Mouse (Mus musculus): Measurements from ENCODE around the gene Clrn2.

DNA sequence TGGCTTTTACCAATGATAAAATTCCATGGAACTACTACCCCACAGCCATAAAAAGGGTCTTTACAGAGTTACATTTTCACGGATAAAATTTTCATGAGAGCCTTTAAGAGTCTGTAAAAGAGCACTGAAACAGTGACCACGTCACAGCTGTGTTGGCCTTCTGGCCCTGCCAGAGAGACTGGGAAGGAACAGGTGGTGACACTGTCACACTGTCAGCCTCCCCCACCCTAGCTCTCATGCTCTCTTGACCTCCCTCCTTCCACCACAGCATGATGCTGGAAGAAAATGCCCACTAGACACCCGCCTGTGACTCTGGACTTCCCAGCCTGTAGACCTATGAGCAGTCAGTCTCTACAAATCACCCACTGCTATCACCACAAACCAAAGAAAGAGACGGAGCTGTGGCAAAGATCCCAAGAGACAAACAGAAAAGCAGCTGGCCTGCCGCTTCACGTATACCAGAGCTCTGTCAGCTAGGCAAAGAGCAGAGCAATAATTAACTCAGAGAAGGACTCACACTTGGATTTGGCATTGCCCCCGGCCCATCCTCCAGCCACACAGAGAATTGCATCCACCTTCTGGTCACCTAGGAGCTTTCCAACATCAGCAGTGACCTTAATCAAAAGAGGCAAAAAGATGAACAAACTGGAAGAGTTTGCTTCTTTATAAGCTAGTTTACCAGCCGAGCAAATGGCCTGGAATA, 9.3 kb upstream of the Clrn2 start:
- TF ChIP-seq POLR2A (IDR thresholded peaks at IDR 0.05; ENCODE audit: extremely low read depth, insufficient read depth, low read length) (no peak), CTCF (IDR thresholded peaks at IDR 0.05; ENCODE audit: low read depth, low read length) (no peak)
